Mouse (Mus musculus): ENCODE measurements at regions not wholly inside any gene's neighbourhood (a gene's known extent, or its start where the extent isn't known, plus 50 kb on each side); places are given as distances from the start of the nearest gene placed in this dataset.
A peak's percentile ranks its signal among the peaks of the same experiment; 100 is the strongest.

DNA sequence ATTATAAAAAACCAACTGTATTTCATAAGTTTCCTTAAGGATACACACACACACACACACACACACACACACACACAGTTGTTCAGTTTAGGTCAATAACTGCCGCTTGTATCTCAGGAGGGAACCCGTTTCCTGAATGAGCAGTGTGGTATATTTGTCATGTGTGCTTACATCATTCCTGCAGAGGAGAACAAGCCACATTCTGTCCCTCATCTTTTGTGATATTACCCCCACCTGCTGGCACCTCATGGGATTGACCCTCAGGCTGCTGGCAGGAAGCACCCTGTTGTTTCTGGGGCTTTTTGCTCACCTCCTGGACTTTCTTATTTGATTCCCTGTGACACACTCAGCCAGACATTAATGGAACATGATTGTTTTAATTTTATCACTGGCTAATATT, 66.4 kb upstream of the Htr1a start:
- H3K4me1 ChIP-seq (ENCODE audit: insufficient read depth), result no peaks in the 10 kb centered on the region
- no peaks in the 10 kb centered on the region for H3K36me3 ChIP-seq (ENCODE audit: insufficient read depth)
- DNase-seq, result peak; percentile 66
- peak; percentile 86 for ATAC-seq
- WGBS, result 15% methylated on average over 2 of the region's 2 CpGs
- no peak overlapping the region for H3K9ac ChIP-seq
- no peak overlapping the region for H3K4me3 ChIP-seq (ENCODE audit: low read depth, low read length)
- no peak overlapping the region for H3K27ac ChIP-seq (ENCODE audit: low read depth, low read length)
- H3K27me3 ChIP-seq (ENCODE audit: insufficient read depth, low read length), result no peaks in the 10 kb centered on the region
- TF ChIP-seq CTCF (IDR thresholded peaks at IDR 0.05; ENCODE audit: low read depth), result peak; percentile 68
- no peak overlapping the region for H3K4me2 ChIP-seq (ENCODE audit: low read depth)
- no peaks in the 10 kb centered on the region for H3K9me3 ChIP-seq (ENCODE audit: low read length)

DNA sequence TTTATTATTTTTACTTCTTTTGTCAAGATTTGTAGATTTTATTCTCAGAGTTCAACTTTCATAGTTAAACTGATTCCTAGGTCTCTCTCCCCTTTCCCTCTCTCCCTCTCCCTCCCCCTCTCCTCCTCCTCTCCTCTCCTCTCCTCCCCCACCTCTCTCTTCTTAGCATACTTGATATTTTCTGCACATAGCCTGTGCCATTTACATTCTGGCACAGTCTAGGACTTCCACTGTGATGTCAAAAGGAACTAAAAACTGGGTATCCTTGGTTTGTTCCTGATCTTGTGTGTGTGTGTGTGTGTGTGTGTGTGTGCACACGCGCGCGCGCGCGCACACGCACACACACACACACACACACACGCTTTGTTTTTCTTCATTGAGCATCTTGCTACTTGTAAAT, 64.9 kb upstream of the Htr1a start:
- WGBS, result 80% methylated on average over 9 of the region's 9 CpGs
- TF ChIP-seq CTCF (IDR thresholded peaks at IDR 0.05; ENCODE audit: low read depth), result no peak
- Histone ChIP-seq H3K9ac (no peak overlapping the region), H3K4me3 (ENCODE audit: low read depth, low read length) (no peak overlapping the region), H3K27me3 (ENCODE audit: insufficient read depth, low read length) (no peaks in the 10 kb centered on the region), H3K4me1 (ENCODE audit: insufficient read depth) (no peaks in the 10 kb centered on the region), H3K36me3 (ENCODE audit: insufficient read depth) (no peaks in the 10 kb centered on the region), H3K4me2 (ENCODE audit: low read depth) (no peak overlapping the region), H3K9me3 (ENCODE audit: low read length) (no peaks in the 10 kb centered on the region), H3K27ac (ENCODE audit: low read depth, low read length) (no peak overlapping the region)
- DNase-seq, result no peak
- ATAC-seq, result no peak

GRCm38 (mm10) chr13:105387016-105387772, 56.2 kb upstream of the Htr1a start:
- H3K27ac ChIP-seq (ENCODE audit: low read depth, low read length), result no peak overlapping the region
- H3K9ac ChIP-seq, result no peak overlapping the region
- no peak overlapping the region for H3K4me2 ChIP-seq (ENCODE audit: low read depth)
- no peak for ATAC-seq
- WGBS, result 38% methylated on average over 4 of the region's 4 CpGs
- no peaks in the 10 kb centered on the region for H3K4me1 ChIP-seq (ENCODE audit: insufficient read depth)
- H3K27me3 ChIP-seq (ENCODE audit: insufficient read depth, low read length), result no peaks in the 10 kb centered on the region
- H3K9me3 ChIP-seq (ENCODE audit: low read length), result no peaks in the 10 kb centered on the region
- TF ChIP-seq CTCF (IDR thresholded peaks at IDR 0.05; ENCODE audit: low read depth), result no peak
- no peak overlapping the region for H3K4me3 ChIP-seq (ENCODE audit: low read depth, low read length)
- DNase-seq, result no peak
- no peaks in the 10 kb centered on the region for H3K36me3 ChIP-seq (ENCODE audit: insufficient read depth)

Data from forebrain, postnatal 0 days (tissue).